Mouse (Mus musculus): ENCODE measurements around the gene Pdk2.

Gene Pdk2

DNA sequence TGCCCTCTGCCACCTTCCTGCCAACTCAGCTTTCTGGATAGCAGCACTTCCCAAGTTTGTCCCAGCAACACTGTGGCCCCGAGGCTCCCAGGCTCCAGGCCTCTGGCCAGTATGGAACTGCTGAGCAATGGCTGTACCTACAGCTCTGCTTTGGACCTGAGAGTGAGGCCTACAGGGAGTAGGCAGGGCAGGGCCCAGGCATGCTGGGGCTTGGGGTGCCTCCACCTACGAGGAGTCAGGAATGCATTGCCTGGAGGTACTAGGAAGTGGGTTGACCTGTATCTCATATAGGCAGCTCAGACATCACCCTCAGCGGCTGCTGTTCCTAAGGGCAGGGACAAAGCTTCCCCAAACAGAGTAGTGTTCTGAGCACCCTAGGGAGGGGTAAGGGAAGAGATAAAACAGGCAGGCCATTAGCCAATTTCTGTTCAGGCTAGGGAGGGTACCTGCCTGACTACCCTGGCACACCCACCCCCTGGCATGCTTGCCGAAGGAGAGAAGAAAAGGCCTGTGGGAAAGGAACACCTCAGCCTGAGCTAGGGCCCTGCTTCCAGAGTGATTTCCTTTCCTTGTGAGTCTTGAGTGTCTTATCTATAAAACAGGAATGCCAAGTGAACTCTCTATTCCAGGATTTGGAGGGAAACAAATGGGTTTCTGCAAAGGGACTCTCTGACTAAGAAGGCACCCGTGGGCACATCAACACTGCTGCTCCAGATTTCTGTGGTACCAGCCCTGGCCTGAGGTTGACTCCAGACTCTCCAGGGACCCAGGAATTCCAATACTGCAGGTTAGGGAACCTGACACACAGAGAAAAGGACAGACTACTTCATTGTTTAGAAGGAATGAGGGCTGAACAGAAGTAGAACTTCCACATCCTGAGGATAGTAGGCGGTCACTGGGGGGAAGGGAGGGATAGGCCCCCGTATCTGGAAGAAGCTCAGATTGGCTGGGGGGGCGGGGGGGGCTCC, 29.3 kb upstream of the Pdk2 start:
- DNase-seq (ENCODE audit: low spot score) = no peak

DNA sequence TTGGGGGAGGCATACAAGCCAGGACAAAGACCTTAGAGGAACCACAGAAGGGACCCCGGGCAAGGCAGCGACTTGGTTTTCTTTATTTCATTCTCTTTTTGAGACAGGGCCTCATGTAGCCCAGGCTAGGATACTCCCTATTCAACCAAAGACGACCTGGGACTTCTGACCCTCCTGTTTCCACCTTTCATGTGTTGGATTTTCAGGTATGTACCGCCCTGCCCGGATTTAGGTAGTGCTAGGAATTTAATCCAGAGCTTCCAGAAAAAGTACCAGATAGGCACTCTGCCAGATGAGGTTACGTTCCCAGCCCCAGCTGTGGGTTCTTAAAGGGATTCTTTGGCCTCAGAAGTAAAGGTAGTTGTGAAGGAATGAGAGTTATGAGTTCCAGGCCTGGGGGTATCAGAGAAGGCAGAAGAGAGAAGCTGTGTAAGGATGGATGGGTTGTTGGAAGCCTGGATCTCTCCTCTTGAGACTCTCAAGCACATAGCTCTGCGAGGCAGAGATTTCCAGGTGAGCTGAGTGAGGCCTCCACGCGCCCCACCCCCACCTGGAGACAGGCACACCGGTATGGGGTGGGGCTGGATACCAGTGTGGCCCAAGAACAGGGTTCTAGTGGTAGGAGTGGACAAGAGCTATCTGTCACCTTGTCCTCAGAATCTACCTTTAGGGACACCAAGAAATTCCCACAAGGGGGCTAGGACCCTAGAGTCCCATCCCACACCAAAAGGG, 28.2 kb upstream of the Pdk2 start:
- DNase-seq (ENCODE audit: low spot score) = no peak

DNA sequence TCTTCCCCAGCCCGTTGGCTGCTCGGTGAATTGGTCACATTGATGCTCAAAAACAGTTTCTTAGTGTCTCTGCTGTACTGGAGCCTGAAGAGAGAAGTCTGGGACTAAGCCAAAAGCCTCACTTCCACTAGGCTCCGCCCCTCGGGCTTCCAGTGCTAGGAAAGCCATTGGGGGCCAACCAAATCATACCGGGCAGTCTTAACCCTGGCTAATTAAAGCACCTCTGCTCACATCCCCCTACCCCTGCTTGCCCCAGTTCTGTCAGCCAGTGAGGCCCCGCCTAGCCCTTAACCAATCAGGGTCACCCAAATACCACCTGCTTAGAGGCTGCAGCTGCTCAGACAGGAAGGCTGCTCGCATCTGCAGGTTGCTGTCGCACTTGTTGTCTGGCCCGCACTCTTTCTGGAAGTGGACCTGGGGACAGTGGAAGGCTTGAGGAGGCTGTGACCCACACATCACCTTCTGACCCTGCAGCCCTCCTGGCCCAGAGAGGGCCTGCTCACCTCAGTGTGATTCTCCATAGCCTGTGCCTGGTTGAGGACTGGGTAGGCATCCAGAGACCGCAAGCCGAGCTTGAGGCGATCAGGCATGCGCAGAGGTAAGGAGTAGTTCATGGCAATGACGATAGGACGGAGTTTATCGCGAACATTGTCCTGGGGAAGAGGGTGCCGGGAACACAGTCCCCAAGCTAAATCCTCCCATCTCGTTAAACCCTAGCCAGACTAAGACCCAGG, 15.8 kb upstream of the Pdk2 start:
- no peak for DNase-seq (ENCODE audit: low spot score)

DNA sequence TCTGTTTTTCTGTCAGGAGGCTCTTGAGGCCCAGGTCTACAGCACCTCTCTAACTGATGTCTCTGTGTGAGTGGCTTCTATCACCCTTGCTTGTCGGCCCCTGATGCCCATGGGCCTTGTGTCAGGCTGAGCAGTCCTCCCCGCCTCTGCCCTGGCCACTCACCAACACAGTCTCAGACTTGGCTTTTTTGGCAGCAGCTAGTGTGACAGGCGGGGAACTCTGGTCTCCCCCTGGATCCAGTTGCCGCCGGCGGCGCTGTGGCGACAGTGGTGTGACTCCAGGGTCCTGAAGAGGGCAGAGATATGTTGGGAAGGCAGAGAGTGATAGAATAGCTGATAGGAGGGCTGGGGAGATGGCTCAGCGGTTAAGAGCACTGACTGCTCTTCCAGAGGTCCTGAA, 11.9 kb upstream of the Pdk2 start:
- DNase-seq (ENCODE audit: low spot score) = no peak

GRCm38 (mm10) chr11:95046980-95047680, 6.0 kb upstream of the Pdk2 start:
- DNase-seq (ENCODE audit: low spot score) = no peak

DNA sequence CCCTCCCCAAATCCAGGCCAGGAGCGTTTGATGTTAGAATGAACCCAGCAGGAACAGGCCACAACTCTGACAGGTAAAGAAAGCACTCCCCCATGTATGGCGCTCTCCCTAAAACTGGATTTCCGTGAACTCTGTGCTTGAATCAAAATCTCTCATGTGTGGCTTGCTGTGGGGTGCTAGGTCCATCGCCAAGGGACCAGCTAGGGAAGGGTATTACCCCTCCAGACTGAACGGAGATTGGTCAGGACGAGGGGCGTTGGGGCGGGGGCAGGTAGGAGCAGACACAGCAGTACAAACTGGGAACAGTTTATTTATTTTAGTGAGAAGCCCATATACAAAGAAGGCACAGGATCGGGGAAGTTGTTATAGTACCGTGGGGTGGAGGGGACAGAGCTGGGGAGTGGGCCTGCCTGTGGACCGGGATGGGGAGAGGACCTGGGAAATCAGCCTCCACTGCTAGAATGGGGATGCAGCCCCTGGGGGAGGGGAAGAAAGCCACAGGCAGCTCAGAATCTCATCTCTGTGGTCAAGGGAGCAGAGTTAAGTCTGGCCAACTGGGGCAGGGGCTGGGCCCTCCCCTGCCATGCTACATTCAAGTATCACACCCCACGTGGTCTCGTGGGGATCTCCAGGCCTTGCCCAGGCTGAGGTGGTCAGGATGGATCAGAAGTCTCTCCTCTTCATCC, 3.2 kb upstream of the Pdk2 start:
- no peak for DNase-seq (ENCODE audit: low spot score)

DNA sequence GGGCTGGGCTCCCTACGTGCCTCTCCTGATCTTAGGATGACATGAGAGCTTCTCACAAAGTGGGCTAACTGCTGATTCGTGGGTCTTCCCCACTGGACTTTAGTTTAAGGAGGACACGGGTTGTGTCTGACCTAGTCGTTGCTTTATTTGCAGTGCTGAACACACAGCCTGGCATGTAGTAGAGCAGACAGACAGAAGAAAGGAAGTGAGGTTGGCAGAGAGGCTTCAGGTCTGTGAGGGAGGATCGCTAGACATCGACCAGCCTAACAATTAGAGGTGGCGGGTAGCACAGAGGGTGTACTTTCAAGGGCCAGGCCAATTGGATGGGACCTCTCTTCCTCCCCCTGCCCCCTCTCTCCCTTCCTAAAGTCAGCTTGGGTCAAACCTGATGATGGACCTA, 2.5 kb upstream of the Pdk2 start:
- DNase-seq (ENCODE audit: low spot score) = no peak

GRCm38 (mm10) chr11:95043060-95043459, 1.9 kb upstream of the Pdk2 start:
- DNase-seq (ENCODE audit: low spot score) = no peak

GRCm38 (mm10) chr11:95042096-95042495, 942 bp upstream of the Pdk2 start:
- no peak for DNase-seq (ENCODE audit: low spot score)

DNA sequence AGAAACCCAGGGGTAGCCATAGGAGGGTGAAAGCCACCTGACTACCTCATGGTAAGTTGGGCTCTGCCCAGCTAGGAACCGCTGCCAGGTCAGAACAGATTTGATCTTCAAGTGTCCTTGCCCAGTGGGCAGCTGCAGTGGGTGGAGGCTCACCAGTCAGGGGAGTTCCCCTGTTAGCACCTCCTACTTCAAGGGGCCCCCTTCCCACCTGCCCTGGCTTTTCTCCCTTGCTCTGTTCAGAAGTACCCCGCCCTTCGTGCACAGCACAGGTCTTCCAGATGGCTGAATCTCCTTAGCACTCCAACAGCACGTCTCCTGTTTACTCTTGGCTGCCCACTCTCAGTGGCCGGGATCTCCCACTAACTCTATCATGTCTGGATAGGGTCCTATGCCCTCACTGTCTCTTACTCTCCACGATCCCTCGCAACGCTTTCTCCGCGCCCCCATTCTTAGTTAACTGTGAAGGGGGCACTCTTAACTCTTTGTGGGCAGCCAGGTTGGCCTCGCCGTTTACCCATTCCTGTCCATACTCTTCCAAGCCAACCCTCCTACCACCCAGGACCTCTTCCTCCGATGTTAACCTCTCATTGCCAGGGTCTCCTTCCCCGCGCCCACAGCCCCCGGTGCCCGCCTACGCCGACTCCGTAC, 539 bp downstream of the Pdk2 start:
- DNase-seq (ENCODE audit: low spot score) = no peak

GRCm38 (mm10) chr11:95039766-95040165, 1.4 kb downstream of the Pdk2 start:
- no peak for DNase-seq (ENCODE audit: low spot score)

DNA sequence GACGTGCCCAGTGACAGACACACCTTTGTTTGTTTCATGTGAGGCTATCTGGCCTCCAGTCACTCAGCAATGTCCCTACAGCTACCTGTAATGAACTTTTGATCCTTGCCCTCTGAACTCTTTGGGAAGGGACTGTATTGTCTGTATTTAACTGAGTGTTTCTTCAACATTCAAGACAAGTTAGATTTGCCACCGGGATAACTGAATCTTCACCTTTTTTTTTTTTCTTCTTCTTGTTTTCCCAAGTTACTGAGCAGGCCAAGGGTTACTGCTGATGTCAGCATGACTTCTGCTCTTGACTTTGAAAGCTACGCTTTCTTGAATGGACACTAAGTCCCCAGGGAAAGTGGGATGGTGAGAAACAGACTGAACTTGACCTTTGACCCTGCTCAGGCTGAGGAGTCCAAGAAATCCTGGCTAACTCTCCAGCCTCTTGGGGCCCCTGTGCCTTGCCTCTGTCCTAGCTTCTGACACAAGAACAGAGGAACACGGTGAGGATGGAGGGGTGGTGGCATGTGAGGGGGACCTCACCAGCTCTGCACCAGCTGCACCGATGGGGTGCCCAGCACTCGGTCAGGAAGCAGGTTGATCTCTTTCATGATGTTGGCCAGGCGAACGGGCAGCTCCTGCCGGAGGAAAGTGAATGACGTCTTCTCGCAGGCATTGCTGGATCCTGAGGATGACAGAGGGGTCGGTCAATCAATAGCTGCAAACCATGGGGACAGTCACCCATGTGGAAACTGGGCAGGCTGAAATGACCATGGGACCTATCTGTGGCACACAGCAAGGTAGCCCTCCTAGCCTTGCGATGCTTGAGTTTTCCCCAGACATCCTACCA, 2.1 kb downstream of the Pdk2 start:
- no peak for DNase-seq (ENCODE audit: low spot score)

- no peak for DNase-seq (ENCODE audit: low spot score)
Measured at GRCm38 (mm10) chr11:95038156-95038817, 2.9 kb downstream of the Pdk2 start.

DNA sequence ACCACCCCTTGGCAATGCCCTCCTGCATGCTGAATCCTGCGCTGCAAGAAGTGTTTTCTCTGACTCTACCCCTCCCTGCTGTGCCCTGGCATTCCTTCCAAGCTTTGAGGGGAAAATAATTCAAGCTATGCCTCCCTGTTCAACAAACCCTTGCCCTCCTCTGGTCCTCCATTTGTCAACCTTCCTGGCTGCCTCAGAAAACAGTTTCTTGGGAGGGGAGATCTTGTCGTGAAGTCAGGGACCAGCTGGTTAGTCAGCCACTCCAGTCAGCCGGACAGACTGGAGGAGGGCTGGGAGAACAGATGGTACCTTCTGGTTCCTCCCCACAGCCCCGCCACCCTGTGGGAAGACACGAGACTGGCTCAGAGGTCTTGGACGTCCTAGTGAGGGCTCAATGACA, 3.8 kb downstream of the Pdk2 start:
- DNase-seq (ENCODE audit: low spot score) = no peak

GRCm38 (mm10) chr11:95036521-95036920, 4.6 kb downstream of the Pdk2 start:
- DNase-seq (ENCODE audit: low spot score) = no peak

GRCm38 (mm10) chr11:95034902-95035301, 6.3 kb downstream of the Pdk2 start:
- no peak for DNase-seq (ENCODE audit: low spot score)

GRCm38 (mm10) chr11:95033617-95034016, 7.5 kb downstream of the Pdk2 start:
- DNase-seq (ENCODE audit: low spot score) = no peak

GRCm38 (mm10) chr11:95032945-95033344, 8.2 kb downstream of the Pdk2 start:
- no peak for DNase-seq (ENCODE audit: low spot score)

- DNase-seq (ENCODE audit: low spot score) = no peak
Measured at GRCm38 (mm10) chr11:95027850-95028470, 13.2 kb downstream of the Pdk2 start.

All from urinary bladder, postnatal 10 days (tissue).